8 mouse cellular contexts compared by ENCODE assay signal in genomic region chr3:94837183-94837890, GRCm38 (mm10). TPM values are rescaled to one million over a fixed set of nuclear protein-coding genes. Genes with fewer than 3 reads are reported as not detected.
DNase-seq lines count a peak whose midpoint lies in the region; ATAC-seq and TF ChIP-seq lines count a peak whose summit lies in the region.

TSS of gene Pogz (plus strand) at chr3:94837567.

- peak; percentile 91 for ATAC-seq in frontal cortex, adult (ENCODE audit: low TSS enrichment)
- peak; percentile 93 for ATAC-seq in lung, postnatal 0 days

- no peaks in the 10 kb centered on the region; the same call in 1 of the 2 replicates for H3K36me3 ChIP-seq in hindbrain, embryonic 10.5 days
- H3K36me3 ChIP-seq in lung, postnatal 0 days (ENCODE audit: insufficient read depth, low read length) = no peaks in the 10 kb centered on the region

- DNase-seq in MN1 (ENCODE audit: low spot score) = peak; percentile 97
- DNase-seq in cerebellum, adult 9-10 months = peak; percentile 99
- DNase-seq in hindbrain, embryonic 10.5 days (ENCODE audit: low spot score) = peak; percentile 96
- DNase-seq in layer of hippocampus, adult 9-11 months = peak; percentile 98
- DNase-seq in lung, postnatal 0 days (ENCODE audit: low spot score) = peak; percentile 99
- DNase-seq in ovary, postnatal 14 days (ENCODE audit: low spot score) = peak; percentile 92
- peak; percentile 96 for DNase-seq in thymus, postnatal 14 days

- peaks cover 22% of the 10 kb centered on the region for H3K4me1 ChIP-seq in hindbrain, embryonic 10.5 days (replicated peaks)
- peaks cover 11% of the 10 kb centered on the region; the same call in 1 of the 2 replicates for H3K4me1 ChIP-seq in lung, postnatal 0 days (ENCODE audit: insufficient read depth, low read depth, low read length)

- H3K9me3 ChIP-seq in hindbrain, embryonic 10.5 days = 0 out of 2 replicates have a peak, but pooled peaks cover 2% of the 10 kb centered on the region
- H3K9me3 ChIP-seq in lung, postnatal 0 days (ENCODE audit: low read length) = no peaks in the 10 kb centered on the region

- H3K4me3 ChIP-seq in hindbrain, embryonic 10.5 days = peak within 1 kb of the TSS; percentile 77
- H3K4me3 ChIP-seq in lung, postnatal 0 days (ENCODE audit: low read depth, low read length) = peak within 1 kb of the TSS; percentile 88

- peak within 1 kb of the TSS; percentile 99 for H3K27ac ChIP-seq in hindbrain, embryonic 10.5 days
- peak within 1 kb of the TSS; percentile 99 for H3K27ac ChIP-seq in lung, postnatal 0 days (ENCODE audit: low read length)

- under 1% methylated on average over 56 of the region's 57 CpGs for WGBS in hindbrain, embryonic 10.5 days
- 1% methylated on average over 36 of the region's 57 CpGs for WGBS in lung, postnatal 0 days

- H3K9ac ChIP-seq in lung, postnatal 0 days (replicated peaks; ENCODE audit: low read depth) = peak within 1 kb of the TSS; percentile 94

- peak; percentile 69 for TF ChIP-seq EP300 in lung, postnatal 0 days (IDR thresholded peaks at IDR 0.05)

- H3K4me2 ChIP-seq in lung, postnatal 0 days (replicated peaks; ENCODE audit: low read depth, low read length) = peak within 1 kb of the TSS; percentile 64

- no peaks in the 10 kb centered on the region for H3K27me3 ChIP-seq in hindbrain, embryonic 10.5 days (ENCODE audit: insufficient read depth, poor library complexity, severe bottlenecking)
- no peaks in the 10 kb centered on the region for H3K27me3 ChIP-seq in lung, postnatal 0 days (replicated peaks; ENCODE audit: insufficient read depth, low read length)

- TF ChIP-seq CTCF in lung, postnatal 0 days (IDR thresholded peaks at IDR 0.05) = no peak

RNA-seq across cellular contexts. Expression of gene Pogz, which starts in this region (rescaled TPM):
- polyA plus RNA-seq in hindbrain, embryonic 10.5 days (2016; fragmentation: Nextera tagmentation; extraction: Ambion mirVana) = 17.6 and 18.2 TPM in 2 replicates
- 6.8 and 8.1 TPM in 2 replicates for polyA plus RNA-seq in lung, postnatal 0 days (2015; fragmentation: Nextera tagmentation; extraction: Ambion mirVana)

Comparison
In these comparisons a context has a peak if more than half of its experiments do, and no peak if none do; other contexts are left out.
1. Peak in every context shown above with its lines: DNase-seq, ATAC-seq, H3K4me3 ChIP-seq and H3K27ac ChIP-seq.